Mouse (Mus musculus): ENCODE results near the gene Pcca. TPM values are rescaled to one million over a fixed set of nuclear protein-coding genes. Genes with fewer than 3 reads are reported as not detected.

Pcca gene
- polyA plus RNA-seq, 1 experiment = 7.2 TPM

- H3K27me3 ChIP-seq (ENCODE audit: control insufficient read depth, insufficient read depth, low read length) = no peaks in the 10 kb centered on the region
- H3K36me3 ChIP-seq (ENCODE audit: control insufficient read depth, insufficient read depth, low read length) = no peaks in the 10 kb centered on the region
- H3K27ac ChIP-seq (ENCODE audit: control insufficient read depth, insufficient read depth, low read length) = no peak overlapping the region
- no peak overlapping the region for H3K4me3 ChIP-seq (ENCODE audit: control insufficient read depth, insufficient read depth, low read length)
- TF ChIP-seq CTCF (IDR thresholded peaks at IDR 0.05; ENCODE audit: borderline replicate concordance, control insufficient read depth, extremely low read depth, insufficient read depth, low read length, poor library complexity) (no peak), POLR2A (IDR thresholded peaks at IDR 0.05; ENCODE audit: control insufficient read depth, extremely low read depth, insufficient read depth, low read length, poor library complexity) (no peak)
- DNase-seq = no peak
- no peaks in the 10 kb centered on the region for H3K4me1 ChIP-seq (replicated peaks; ENCODE audit: control insufficient read depth, insufficient read depth, low read length)
- 93% methylated on average over 6 of the region's 6 CpGs for WGBS
Measured at GRCm38 (mm10) chr14:122872612-122873011, 338.5 kb downstream of the Pcca start.

- H3K4me1 ChIP-seq (replicated peaks; ENCODE audit: control insufficient read depth, insufficient read depth, low read length) = no peaks in the 10 kb centered on the region
- H3K27ac ChIP-seq (ENCODE audit: control insufficient read depth, insufficient read depth, low read length) = no peak overlapping the region
- WGBS = 96% methylated on average over 8 of the region's 8 CpGs
- H3K27me3 ChIP-seq (ENCODE audit: control insufficient read depth, insufficient read depth, low read length) = no peaks in the 10 kb centered on the region
- no peak for TF ChIP-seq CTCF (IDR thresholded peaks at IDR 0.05; ENCODE audit: borderline replicate concordance, control insufficient read depth, extremely low read depth, insufficient read depth, low read length, poor library complexity)
- TF ChIP-seq POLR2A (IDR thresholded peaks at IDR 0.05; ENCODE audit: control insufficient read depth, extremely low read depth, insufficient read depth, low read length, poor library complexity) = no peak
- no peaks in the 10 kb centered on the region for H3K36me3 ChIP-seq (ENCODE audit: control insufficient read depth, insufficient read depth, low read length)
- H3K4me3 ChIP-seq (ENCODE audit: control insufficient read depth, insufficient read depth, low read length) = no peak overlapping the region
- DNase-seq = no peak
Measured at GRCm38 (mm10) chr14:122875056-122875455, 340.9 kb downstream of the Pcca start.

- H3K36me3 ChIP-seq (ENCODE audit: control insufficient read depth, insufficient read depth, low read length) = no peaks in the 10 kb centered on the region
- TF ChIP-seq CTCF (IDR thresholded peaks at IDR 0.05; ENCODE audit: borderline replicate concordance, control insufficient read depth, extremely low read depth, insufficient read depth, low read length, poor library complexity) = no peak
- no peak for TF ChIP-seq POLR2A (IDR thresholded peaks at IDR 0.05; ENCODE audit: control insufficient read depth, extremely low read depth, insufficient read depth, low read length, poor library complexity)
- no peak overlapping the region for H3K27ac ChIP-seq (ENCODE audit: control insufficient read depth, insufficient read depth, low read length)
- H3K4me1 ChIP-seq (replicated peaks; ENCODE audit: control insufficient read depth, insufficient read depth, low read length) = no peaks in the 10 kb centered on the region
- no peak overlapping the region for H3K4me3 ChIP-seq (ENCODE audit: control insufficient read depth, insufficient read depth, low read length)
- WGBS = 92% methylated on average over 6 of the region's 6 CpGs
- H3K27me3 ChIP-seq (ENCODE audit: control insufficient read depth, insufficient read depth, low read length) = no peaks in the 10 kb centered on the region
- DNase-seq = no peak
Measured at GRCm38 (mm10) chr14:122875636-122876035, 341.5 kb downstream of the Pcca start.

- H3K4me1 ChIP-seq (replicated peaks; ENCODE audit: control insufficient read depth, insufficient read depth, low read length) = no peaks in the 10 kb centered on the region
- no peak overlapping the region for H3K27ac ChIP-seq (ENCODE audit: control insufficient read depth, insufficient read depth, low read length)
- no peaks in the 10 kb centered on the region for H3K27me3 ChIP-seq (ENCODE audit: control insufficient read depth, insufficient read depth, low read length)
- DNase-seq = peak; percentile 67
- H3K36me3 ChIP-seq (ENCODE audit: control insufficient read depth, insufficient read depth, low read length) = no peaks in the 10 kb centered on the region
- 13% methylated on average over 6 of the region's 6 CpGs for WGBS
- TF ChIP-seq POLR2A (IDR thresholded peaks at IDR 0.05; ENCODE audit: control insufficient read depth, extremely low read depth, insufficient read depth, low read length, poor library complexity) = no peak
- TF ChIP-seq CTCF (IDR thresholded peaks at IDR 0.05; ENCODE audit: borderline replicate concordance, control insufficient read depth, extremely low read depth, insufficient read depth, low read length, poor library complexity) = peak; percentile 64; the same call in 1 of the 2 replicates
- H3K4me3 ChIP-seq (ENCODE audit: control insufficient read depth, insufficient read depth, low read length) = no peak overlapping the region
Measured at GRCm38 (mm10) chr14:122876163-122876562, 342.0 kb downstream of the Pcca start.

DNA sequence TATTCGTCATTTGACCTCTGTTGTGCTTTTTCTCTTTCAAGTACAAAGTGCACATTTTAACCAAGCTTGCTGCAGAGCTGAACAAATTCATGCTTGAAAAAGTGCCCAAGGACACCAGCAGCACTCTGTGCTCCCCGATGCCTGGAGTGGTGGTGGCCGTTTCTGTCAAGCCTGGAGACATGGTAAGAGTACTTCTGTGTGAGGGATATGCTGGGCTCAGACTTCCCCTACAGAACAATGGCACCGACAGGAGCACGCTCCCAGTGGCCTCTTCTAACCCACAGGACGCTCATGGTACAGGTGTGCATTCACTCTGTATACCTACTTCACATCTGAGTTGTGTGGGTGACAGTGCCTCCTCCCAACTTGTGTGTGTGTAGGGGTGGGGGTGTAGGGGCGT, 342.6 kb downstream of the Pcca start:
- WGBS = 84% methylated on average over 7 of the region's 7 CpGs
- no peaks in the 10 kb centered on the region for H3K27me3 ChIP-seq (ENCODE audit: control insufficient read depth, insufficient read depth, low read length)
- H3K36me3 ChIP-seq (ENCODE audit: control insufficient read depth, insufficient read depth, low read length) = no peaks in the 10 kb centered on the region
- TF ChIP-seq CTCF (IDR thresholded peaks at IDR 0.05; ENCODE audit: borderline replicate concordance, control insufficient read depth, extremely low read depth, insufficient read depth, low read length, poor library complexity) (no peak), POLR2A (IDR thresholded peaks at IDR 0.05; ENCODE audit: control insufficient read depth, extremely low read depth, insufficient read depth, low read length, poor library complexity) (no peak)
- no peak overlapping the region for H3K4me3 ChIP-seq (ENCODE audit: control insufficient read depth, insufficient read depth, low read length)
- no peaks in the 10 kb centered on the region for H3K4me1 ChIP-seq (replicated peaks; ENCODE audit: control insufficient read depth, insufficient read depth, low read length)
- no peak for DNase-seq
- H3K27ac ChIP-seq (ENCODE audit: control insufficient read depth, insufficient read depth, low read length) = no peak overlapping the region

GRCm38 (mm10) chr14:122877787-122878186, 343.7 kb downstream of the Pcca start:
- WGBS = 97% methylated on average over 3 of the region's 3 CpGs
- Histone ChIP-seq H3K4me3 (ENCODE audit: control insufficient read depth, insufficient read depth, low read length) (no peak overlapping the region), H3K4me1 (replicated peaks; ENCODE audit: control insufficient read depth, insufficient read depth, low read length) (no peaks in the 10 kb centered on the region), H3K27me3 (ENCODE audit: control insufficient read depth, insufficient read depth, low read length) (no peaks in the 10 kb centered on the region), H3K36me3 (ENCODE audit: control insufficient read depth, insufficient read depth, low read length) (no peaks in the 10 kb centered on the region), H3K27ac (ENCODE audit: control insufficient read depth, insufficient read depth, low read length) (no peak overlapping the region)
- TF ChIP-seq POLR2A (IDR thresholded peaks at IDR 0.05; ENCODE audit: control insufficient read depth, extremely low read depth, insufficient read depth, low read length, poor library complexity) (no peak), CTCF (IDR thresholded peaks at IDR 0.05; ENCODE audit: borderline replicate concordance, control insufficient read depth, extremely low read depth, insufficient read depth, low read length, poor library complexity) (no peak)
- no peak for DNase-seq

GRCm38 (mm10) chr14:122880291-122880690, 346.2 kb downstream of the Pcca start:
- Histone ChIP-seq H3K4me3 (ENCODE audit: control insufficient read depth, insufficient read depth, low read length) (no peak overlapping the region), H3K27ac (ENCODE audit: control insufficient read depth, insufficient read depth, low read length) (no peak overlapping the region), H3K27me3 (ENCODE audit: control insufficient read depth, insufficient read depth, low read length) (no peaks in the 10 kb centered on the region), H3K4me1 (replicated peaks; ENCODE audit: control insufficient read depth, insufficient read depth, low read length) (no peaks in the 10 kb centered on the region), H3K36me3 (ENCODE audit: control insufficient read depth, insufficient read depth, low read length) (no peaks in the 10 kb centered on the region)
- DNase-seq = no peak
- TF ChIP-seq POLR2A (IDR thresholded peaks at IDR 0.05; ENCODE audit: control insufficient read depth, extremely low read depth, insufficient read depth, low read length, poor library complexity) (no peak), CTCF (IDR thresholded peaks at IDR 0.05; ENCODE audit: borderline replicate concordance, control insufficient read depth, extremely low read depth, insufficient read depth, low read length, poor library complexity) (no peak)
- WGBS = 96% methylated on average over 7 of the region's 7 CpGs

All from thymus, adult 2 months (tissue).